Mouse (Mus musculus): ENCODE measurements around the gene Tmem38a. TPM values are rescaled to one million over a fixed set of nuclear protein-coding genes. Genes with fewer than 3 reads are reported as not detected.

Tmem38a gene
- total RNA-seq, 2 experiments from 2014 or later = 25.7 to 36.5 TPM

GRCm38 (mm10) chr8:72583056-72583771, 11.4 kb downstream of the Tmem38a start:
- no peak for DNase-seq (ENCODE audit: low spot score in 2 of 2)

- no peak for DNase-seq (ENCODE audit: low spot score in 2 of 2)
These were observed 12.5 kb downstream of the Tmem38a start for GRCm38 (mm10) chr8:72584390-72584789.

GRCm38 (mm10) chr8:72587806-72588205, 16.0 kb downstream of the Tmem38a start:
- no peak for DNase-seq (ENCODE audit: low spot score in 2 of 2)

GRCm38 (mm10) chr8:72588865-72589264, 17.0 kb downstream of the Tmem38a start:
- DNase-seq (ENCODE audit: low spot score in 2 of 2) = no peak

GRCm38 (mm10) chr8:72589286-72589685, 17.4 kb downstream of the Tmem38a start:
- DNase-seq (ENCODE audit: low spot score in 2 of 2) = no peak

- DNase-seq (ENCODE audit: low spot score in 2 of 2) = no peak
These were observed 18.3 kb downstream of the Tmem38a start for GRCm38 (mm10) chr8:72590198-72590597.

Small RNAs within 50 kb of the gene (microRNA-seq; reads per million reads assigned to microRNA genes)
- not detected for gene Gm28019

Other genes with a start within 250 kb of the Tmem38a start
- gene Eps15l1, start 150.6 kb upstream of the Tmem38a start, total RNA-seq (2021) = 10 to 100 TPM; 69.9 to 70.8 TPM
- gene Calr3, start 128.2 kb upstream of the Tmem38a start, total RNA-seq (2021) = 1 to 10 TPM; 3.0 to 3.1 TPM
- gene 1700030K09Rik, start 128.2 kb upstream of the Tmem38a start, total RNA-seq (2021) = 10 to 100 TPM in 1 of 2 experiments, 1 to 10 TPM in 1; 9.6 to 11.7 TPM
- gene Cherp, start 96.8 kb upstream of the Tmem38a start, total RNA-seq (2021) = 10 to 100 TPM; 81.3 to 86.7 TPM
- 10 to 100 TPM; 25.1 to 26.7 TPM for gene Slc35e1, start 79.4 kb upstream of the Tmem38a start, total RNA-seq (2021)
- 10 to 100 TPM; 12.0 to 13.2 TPM for gene Med26, start 23.8 kb upstream of the Tmem38a start, total RNA-seq (2021)
- 100 to 1,000 TPM; 119 to 124 TPM for gene Smim7, start 967 bp upstream of the Tmem38a start, total RNA-seq (2021)
- gene Nwd1, start 74.7 kb downstream of the Tmem38a start, total RNA-seq (2021) = 1 to 10 TPM in 1 of 2 experiments, under 1 TPM in 1; 0.81 to 1.2 TPM
- gene Sin3b, start 151.2 kb downstream of the Tmem38a start, total RNA-seq (2021) = 100 to 1,000 TPM; 262 to 266 TPM
- 1 to 10 TPM; 3.0 to 4.2 TPM for gene F2rl3, start 189.8 kb downstream of the Tmem38a start, total RNA-seq (2021)